Mouse (Mus musculus) C2C12 (cell line): Measurements from ENCODE around the gene Senp3. TPM values are rescaled to one million over a fixed set of nuclear protein-coding genes. Genes with fewer than 3 reads are reported as not detected.

ENCODE experiments used
- H3K27me3 ChIP-seq: one replicate; pipeline ENCODE4 v1.6.1; 2011; ENCODE audit not compliant: control insufficient read depth, insufficient read depth, insufficient read length
- H3K36me3 ChIP-seq: one replicate; pipeline ENCODE4 v1.6.1; 2011; ENCODE audit not compliant: control insufficient read depth, insufficient read depth
- H3K4me3 ChIP-seq: one replicate; pipeline ENCODE4 v1.5.1; 2011; ENCODE audit warnings: mild to moderate bottlenecking, control low read depth; ENCODE audit not compliant: poor library complexity, insufficient read depth, severe bottlenecking
- H3K79me2 ChIP-seq: one replicate; pipeline ENCODE4 v1.6.1; 2011; ENCODE audit not compliant: control insufficient read depth, insufficient read depth
- H3K79me3 ChIP-seq: one replicate; pipeline ENCODE4 v1.6.1; 2011; ENCODE audit warnings: low read depth, control low read depth
- H3ac ChIP-seq: one replicate; pipeline ENCODE3; 2011; ENCODE audit warnings: low read depth; ENCODE audit not compliant: control insufficient read depth, insufficient read length
- CEBPB ChIP-seq: IDR thresholded peaks from one replicate; pipeline ENCODE4 v1.6.1; 2011; ENCODE audit warnings: low read depth, mild to moderate bottlenecking, control low read depth, moderate library complexity
- CTCF ChIP-seq: IDR thresholded peaks from one replicate; pipeline ENCODE4 v1.5.1; 2011; ENCODE audit not compliant: control insufficient read depth, insufficient read depth, insufficient read length
- FOSL1 ChIP-seq: IDR thresholded peaks from one replicate; pipeline ENCODE4 v1.8.0; 2011; ENCODE audit warnings: mild to moderate bottlenecking, low read length; ENCODE audit not compliant: poor library complexity, insufficient read depth, severe bottlenecking
- MAX ChIP-seq: IDR thresholded peaks from one replicate; pipeline ENCODE4 v1.6.1; 2011; ENCODE audit warnings: mild to moderate bottlenecking, control low read depth
- MYOD1 ChIP-seq: IDR thresholded peaks from one replicate; pipeline ENCODE4 v1.6.1; 2011; ENCODE audit warnings: low read depth; ENCODE audit not compliant: control insufficient read depth, insufficient read length
- MYOG ChIP-seq: IDR thresholded peaks from one replicate; pipeline ENCODE4 v1.6.1; 2011; ENCODE audit not compliant: control insufficient read depth, insufficient read length; ENCODE audit errors: extremely low read depth
- USF1 ChIP-seq: IDR thresholded peaks from one replicate; pipeline ENCODE4 v1.6.1; 2011; ENCODE audit warnings: low read depth, mild to moderate bottlenecking, control low read depth, moderate library complexity
- polyA plus RNA-seq: library from polyadenylated mRNA; unstranded; fragments of >200 nt; fragmentation: generic; extraction: Trizol; gene quantifications from one replicate; pipeline ENCODE4 v1.2.1, GENCODE M21; 2012; ENCODE audit warnings: missing spikeins

Senp3 gene
- polyA plus RNA-seq, 1 experiment = 89.0 TPM

DNA sequence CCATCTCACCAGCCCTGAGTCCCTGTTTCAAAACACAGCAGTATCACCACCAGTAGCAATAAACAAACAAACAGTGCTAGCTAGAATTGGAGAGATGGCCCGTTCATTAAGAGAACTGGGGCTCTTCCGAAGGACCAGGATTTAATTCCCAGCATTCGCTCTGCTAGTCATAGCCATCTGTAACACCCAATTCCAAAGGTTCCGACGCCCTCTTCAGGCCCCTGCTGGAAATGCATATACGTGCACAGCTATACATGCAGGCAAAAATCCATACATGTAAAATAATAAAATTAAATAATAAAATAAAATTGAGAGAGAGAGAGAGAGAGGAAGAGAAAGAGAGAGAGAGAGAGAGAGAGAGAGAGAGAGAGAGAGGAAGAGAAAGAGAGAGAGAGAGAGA is 37.5 kb upstream of the Senp3 start:
- Histone ChIP-seq H3ac (no peak overlapping the region), H3K27me3 (no peaks in the 10 kb centered on the region), H3K36me3 (no peaks in the 10 kb centered on the region), H3K79me3 (no peaks in the 10 kb centered on the region), H3K79me2 (no peaks in the 10 kb centered on the region), H3K4me3 (no peak overlapping the region)
- TF ChIP-seq MYOD1 (no peak), FOSL1 (no peak), MYOG (no peak), CEBPB (no peak), MAX (no peak), CTCF (no peak), USF1 (no peak)

DNA sequence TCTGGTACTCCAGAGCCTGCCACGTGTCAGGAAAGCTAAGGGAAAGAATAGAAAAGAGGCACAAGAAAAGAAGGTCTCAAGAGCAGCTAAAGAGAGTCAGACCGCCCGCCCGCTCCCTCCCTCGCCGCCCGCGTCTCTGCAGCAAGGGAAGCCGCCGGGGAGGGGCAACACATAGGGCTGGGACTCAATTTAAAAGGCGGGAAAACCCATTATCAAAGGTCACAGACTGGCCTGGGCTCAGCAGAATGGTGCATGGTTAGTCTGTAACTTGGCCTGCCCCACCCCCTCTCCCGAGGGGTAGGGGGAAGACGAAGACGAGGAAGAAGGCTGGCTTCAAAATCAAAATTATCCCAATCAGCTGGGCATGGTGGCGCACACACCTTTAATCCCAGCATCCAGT is 36.8 kb upstream of the Senp3 start:
- Histone ChIP-seq H3ac (no peak overlapping the region), H3K4me3 (no peak overlapping the region), H3K79me3 (no peaks in the 10 kb centered on the region), H3K36me3 (no peaks in the 10 kb centered on the region), H3K27me3 (no peaks in the 10 kb centered on the region), H3K79me2 (no peaks in the 10 kb centered on the region)
- no peak for TF ChIP-seq MYOG
- TF ChIP-seq USF1 = no peak
- no peak for TF ChIP-seq FOSL1
- no peak for TF ChIP-seq MAX
- no peak for TF ChIP-seq CTCF
- TF ChIP-seq CEBPB = no peak

DNA sequence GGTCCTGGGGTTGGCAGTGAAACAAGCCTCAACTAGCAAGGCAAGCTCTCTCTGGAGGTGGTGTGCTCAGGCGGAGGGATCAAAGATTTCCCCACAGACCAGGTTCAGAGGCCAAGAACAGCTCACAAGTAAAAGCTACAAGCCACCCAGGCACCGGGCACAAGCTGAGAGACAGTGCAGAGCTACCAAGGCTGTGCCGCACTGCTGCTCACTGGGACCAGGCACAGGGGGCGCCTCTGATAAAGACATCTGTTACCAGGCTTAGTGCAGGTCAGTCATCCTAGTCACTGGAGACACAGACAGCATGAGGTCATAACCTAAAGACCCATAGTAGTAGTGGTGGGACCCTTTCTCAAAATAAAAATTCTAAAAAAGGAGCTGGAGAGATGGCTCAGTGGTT is 35.1 kb upstream of the Senp3 start:
- TF ChIP-seq CTCF (no peak), MAX (no peak), MYOD1 (no peak), CEBPB (no peak), MYOG (no peak)
- no peaks in the 10 kb centered on the region for H3K79me2 ChIP-seq
- no peak overlapping the region for H3ac ChIP-seq
- no peak overlapping the region for H3K4me3 ChIP-seq
- no peaks in the 10 kb centered on the region for H3K36me3 ChIP-seq
- no peaks in the 10 kb centered on the region for H3K79me3 ChIP-seq
- H3K27me3 ChIP-seq = no peaks in the 10 kb centered on the region

DNA sequence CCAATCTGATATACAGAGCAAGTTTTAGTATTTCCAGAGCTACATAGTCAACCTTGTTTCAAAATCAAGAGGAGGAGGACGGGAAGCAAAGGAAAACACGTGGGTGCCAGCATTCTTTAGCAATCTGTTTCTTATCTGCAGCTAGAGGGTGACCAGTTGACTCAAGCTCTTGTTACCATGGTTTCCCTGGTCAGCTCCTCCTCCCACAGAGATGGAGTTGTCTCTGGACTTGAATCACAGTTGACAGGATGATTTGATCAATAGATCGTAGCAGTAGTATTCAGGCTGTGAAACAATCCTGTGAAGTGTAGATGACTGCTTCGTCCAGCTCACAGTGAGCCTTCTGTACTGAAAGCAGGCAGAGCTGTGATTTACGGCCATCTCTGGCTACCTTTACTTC is 34.0 kb upstream of the Senp3 start:
- TF ChIP-seq USF1 = no peak
- TF ChIP-seq FOSL1 = no peak
- TF ChIP-seq MYOG = no peak
- TF ChIP-seq CEBPB = no peak
- TF ChIP-seq CTCF = no peak
- TF ChIP-seq MAX = no peak
- TF ChIP-seq MYOD1 = no peak
- no peaks in the 10 kb centered on the region for H3K36me3 ChIP-seq
- H3K79me3 ChIP-seq = no peaks in the 10 kb centered on the region
- no peaks in the 10 kb centered on the region for H3K79me2 ChIP-seq
- no peak overlapping the region for H3K4me3 ChIP-seq
- H3K27me3 ChIP-seq = no peaks in the 10 kb centered on the region
- no peak overlapping the region for H3ac ChIP-seq

DNA sequence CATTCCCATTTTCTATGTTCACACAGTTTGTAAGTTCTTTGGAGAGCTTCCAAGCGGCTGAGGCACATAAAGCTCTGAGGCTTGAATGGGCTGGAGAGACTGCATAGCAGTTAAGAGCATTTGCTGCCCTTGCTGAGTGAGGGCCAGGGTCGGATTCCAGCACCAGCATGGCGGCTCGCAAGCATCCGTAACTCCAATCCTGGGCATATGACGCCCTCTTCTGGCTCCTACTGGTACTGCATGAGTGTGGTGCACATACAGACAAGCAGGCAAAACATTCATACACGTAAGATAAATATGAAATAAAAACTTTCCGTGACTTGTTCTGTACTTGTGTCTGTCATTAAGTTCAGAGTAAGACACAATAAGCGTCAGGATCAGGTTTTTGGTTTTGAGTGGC is 33.6 kb upstream of the Senp3 start:
- Histone ChIP-seq H3K79me2 (no peaks in the 10 kb centered on the region), H3K4me3 (no peak overlapping the region), H3K36me3 (no peaks in the 10 kb centered on the region), H3ac (no peak overlapping the region), H3K27me3 (no peaks in the 10 kb centered on the region), H3K79me3 (no peaks in the 10 kb centered on the region)
- no peak for TF ChIP-seq CEBPB

DNA sequence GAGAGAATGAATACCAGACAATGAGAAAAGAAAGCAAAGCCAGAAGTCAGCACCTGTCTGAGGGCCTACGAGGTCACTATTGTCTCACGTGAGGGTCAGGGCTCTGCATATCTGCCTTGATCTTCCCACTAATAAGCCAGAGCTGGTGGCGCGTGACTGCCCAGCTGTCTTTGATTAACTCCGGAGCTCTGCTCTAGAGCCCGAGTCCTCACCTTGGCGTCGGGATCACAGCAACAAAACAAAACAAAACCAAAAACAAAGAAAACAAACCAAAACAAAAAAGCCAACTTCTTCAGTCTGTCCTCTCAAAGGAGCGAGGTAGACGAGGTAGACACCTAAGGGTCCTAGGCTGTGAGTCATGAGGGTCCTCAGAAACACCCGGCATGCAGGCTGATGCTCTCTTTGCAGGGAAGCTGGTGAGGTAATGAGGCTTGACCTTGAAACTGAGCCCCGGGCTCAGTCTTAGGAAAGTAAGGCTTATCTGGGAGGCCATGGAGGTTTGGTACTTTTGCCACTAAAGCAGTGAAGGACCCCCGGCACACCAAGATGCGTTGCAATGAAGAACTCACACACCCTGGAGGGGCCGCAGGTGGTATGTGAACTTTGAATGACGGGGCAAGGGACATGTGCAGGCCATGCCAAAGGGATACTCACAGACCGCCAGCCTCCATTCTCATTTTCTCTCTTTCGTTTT is 32.9 kb upstream of the Senp3 start:
- no peak overlapping the region for H3ac ChIP-seq
- no peaks in the 10 kb centered on the region for H3K79me3 ChIP-seq
- TF ChIP-seq MYOG = no peak
- no peak for TF ChIP-seq MAX
- no peak for TF ChIP-seq CTCF
- no peak for TF ChIP-seq MYOD1
- TF ChIP-seq USF1 = no peak
- no peak for TF ChIP-seq CEBPB
- no peak for TF ChIP-seq FOSL1
- no peaks in the 10 kb centered on the region for H3K36me3 ChIP-seq
- H3K79me2 ChIP-seq = no peaks in the 10 kb centered on the region
- no peak overlapping the region for H3K4me3 ChIP-seq
- no peaks in the 10 kb centered on the region for H3K27me3 ChIP-seq
